In genomic region chr19:45742218-45742983, GRCm38 (mm10) we compare ENCODE assay signal across 9 mouse cellular contexts. TPM values are rescaled to one million over a fixed set of nuclear protein-coding genes. Genes with fewer than 3 reads are reported as not detected.
A peak's percentile ranks its signal among the peaks of the same experiment; 100 is the strongest.
DNase-seq lines count a peak whose midpoint lies in the region; ATAC-seq and TF ChIP-seq lines count a peak whose summit lies in the region.
"Had no signal": no experiment of that assay in that cellular context is flagged by ENCODE, and none has a peak within 500 bp of the region (broad histone marks: within the 10 kb centered on the region; RNA-seq: fewer than 3 reads in every experiment).

Gene Fgf8, minus strand, starts transcription at chr19:45742915.

- 2% methylated on average over 66 of the region's 68 CpGs for WGBS in thymus, adult 2 months
- WGBS in intestine, embryonic 15.5 days: under 1% methylated on average over 57 of the region's 68 CpGs
- WGBS in neural tube, embryonic 13.5 days: under 1% methylated on average over 45 of the region's 68 CpGs

- no peak for TF ChIP-seq POLR2A in thymus, adult 2 months (IDR thresholded peaks at IDR 0.05; ENCODE audit: control insufficient read depth, extremely low read depth, insufficient read depth, low read length, poor library complexity)

- peaks cover 17% of the 10 kb centered on the region for H3K4me1 ChIP-seq in thymus, adult 2 months (replicated peaks; ENCODE audit: control insufficient read depth, insufficient read depth, low read length)
- H3K4me1 ChIP-seq in intestine, embryonic 15.5 days (replicated peaks): peaks cover 29% of the 10 kb centered on the region
- H3K4me1 ChIP-seq in neural tube, embryonic 13.5 days (replicated peaks): peaks cover 41% of the 10 kb centered on the region

- ATAC-seq in intestine, embryonic 15.5 days: no peak
- ATAC-seq in neural tube, embryonic 13.5 days (ENCODE audit: low read depth): no peak
- ATAC-seq in monocyte, adult 5-6 weeks (replicated peaks; ENCODE audit: insufficient number of reproducible peaks, low FRiP score, low TSS enrichment, poor library complexity, severe bottlenecking): no peak

- peak; percentile 26 to 38 for DNase-seq in cerebellum, postnatal 10 days
- DNase-seq in cerebellum, adult 9-11 months: no peak
- DNase-seq in thymus, adult 2 months: no peak
- no peak for DNase-seq in thymus, postnatal 25 days
- no peak for DNase-seq in ovary, postnatal 10 days (ENCODE audit: low spot score)

- H3K36me3 ChIP-seq in thymus, adult 2 months (ENCODE audit: control insufficient read depth, insufficient read depth, low read length): no peaks in the 10 kb centered on the region
- H3K36me3 ChIP-seq in intestine, embryonic 15.5 days: no peaks in the 10 kb centered on the region
- peaks cover 4% of the 10 kb centered on the region; the same call in 1 of the 2 replicates for H3K36me3 ChIP-seq in neural tube, embryonic 13.5 days

- no peaks in the 10 kb centered on the region for H3K9me3 ChIP-seq in intestine, embryonic 15.5 days
- no peaks in the 10 kb centered on the region for H3K9me3 ChIP-seq in neural tube, embryonic 13.5 days

- H3K27me3 ChIP-seq in thymus, adult 2 months (ENCODE audit: control insufficient read depth, insufficient read depth, low read length): peaks cover 20% of the 10 kb centered on the region
- peaks cover 91% of the 10 kb centered on the region for H3K27me3 ChIP-seq in intestine, embryonic 15.5 days (replicated peaks)
- H3K27me3 ChIP-seq in neural tube, embryonic 13.5 days: peaks cover 100% of the 10 kb centered on the region

- peak within 1 kb of the TSS; percentile 86 for H3K4me2 ChIP-seq in intestine, embryonic 15.5 days (replicated peaks)
- peak within 1 kb of the TSS; percentile 64 for H3K4me2 ChIP-seq in neural tube, embryonic 13.5 days

- no peak for TF ChIP-seq CTCF in thymus, adult 2 months (IDR thresholded peaks at IDR 0.05; ENCODE audit: borderline replicate concordance, control insufficient read depth, extremely low read depth, insufficient read depth, low read length, poor library complexity)

- H3K9ac ChIP-seq in intestine, embryonic 15.5 days: no peak within 1 kb of the TSS; the same call in 1 of the 2 replicates
- H3K9ac ChIP-seq in neural tube, embryonic 13.5 days: peak within 1 kb of the TSS; percentile 52

- H3K4me3 ChIP-seq in thymus, adult 2 months (ENCODE audit: control insufficient read depth, insufficient read depth, low read length): peak within 1 kb of the TSS; percentile 29
- H3K4me3 ChIP-seq in intestine, embryonic 15.5 days (replicated peaks): peak within 1 kb of the TSS; percentile 43
- peak within 1 kb of the TSS; percentile 37 for H3K4me3 ChIP-seq in neural tube, embryonic 13.5 days

- no peak within 1 kb of the TSS for H3K27ac ChIP-seq in thymus, adult 2 months (ENCODE audit: control insufficient read depth, insufficient read depth, low read length)
- H3K27ac ChIP-seq in intestine, embryonic 15.5 days: no peak within 1 kb of the TSS
- no peak within 1 kb of the TSS for H3K27ac ChIP-seq in neural tube, embryonic 13.5 days (replicated peaks)

RNA-seq across cellular contexts. Expression of gene Fgf8, which starts in this region (rescaled TPM):
- polyA plus RNA-seq in thymus, adult 2 months (2012; rRNA removed): 0.26 and 0.33 TPM in 2 replicates
- not detected in 2 replicates for polyA plus RNA-seq in intestine, embryonic 15.5 days (2015; fragmentation: Nextera tagmentation; extraction: Ambion mirVana)
- polyA plus RNA-seq in neural tube, embryonic 13.5 days (2015; fragmentation: Nextera tagmentation; extraction: Ambion mirVana): not detected in 2 replicates
- total RNA-seq in monocyte, adult 5-6 weeks (2017): not detected in 3 replicates
- polyA plus RNA-seq: C2C12 had no signal

Comparison
In these comparisons a context has a peak if more than half of its experiments do, and no peak if none do; other contexts are left out.
1. DNase-seq: peak in cerebellum, postnatal 10 days (2 of 2); none in cerebellum, adult 9-11 months (single experiment), thymus, adult 2 months (single experiment), thymus, postnatal 25 days (single experiment) and ovary, postnatal 10 days (single experiment).
2. Peak in every context shown above with its lines, with median percentiles within 50 percentile points of each other: H3K4me3 ChIP-seq.